Mouse (Mus musculus) G1E-ER4 (cell line): Measurements from ENCODE around the gene Cmbl. TPM values are rescaled to one million over a fixed set of nuclear protein-coding genes. Genes with fewer than 3 reads are reported as not detected.

ENCODE experiments used
- GATA1 ChIP-seq: IDR thresholded peaks from one replicate; pipeline ENCODE4 v1.8.0; 2012; ENCODE audit warnings: low read length, inconsistent platforms
- polyA plus RNA-seq: library from polyadenylated mRNA; stranded (reverse); fragments of >175 nt; gene quantifications from 2 replicates; pipeline ENCODE4 v1.2.3, GENCODE M21; 2012

Gene Cmbl
- polyA plus RNA-seq, 1 experiment: not detected

- TF ChIP-seq GATA1: no peak
Observed at GRCm38 (mm10) chr15:31627277-31628154, 62.3 kb downstream of the Cmbl start.

- TF ChIP-seq GATA1: no peak
Observed at GRCm38 (mm10) chr15:31628180-31628579, 63.0 kb downstream of the Cmbl start.

GRCm38 (mm10) chr15:31629556-31629955, 64.4 kb downstream of the Cmbl start:
- no peak for TF ChIP-seq GATA1

DNA sequence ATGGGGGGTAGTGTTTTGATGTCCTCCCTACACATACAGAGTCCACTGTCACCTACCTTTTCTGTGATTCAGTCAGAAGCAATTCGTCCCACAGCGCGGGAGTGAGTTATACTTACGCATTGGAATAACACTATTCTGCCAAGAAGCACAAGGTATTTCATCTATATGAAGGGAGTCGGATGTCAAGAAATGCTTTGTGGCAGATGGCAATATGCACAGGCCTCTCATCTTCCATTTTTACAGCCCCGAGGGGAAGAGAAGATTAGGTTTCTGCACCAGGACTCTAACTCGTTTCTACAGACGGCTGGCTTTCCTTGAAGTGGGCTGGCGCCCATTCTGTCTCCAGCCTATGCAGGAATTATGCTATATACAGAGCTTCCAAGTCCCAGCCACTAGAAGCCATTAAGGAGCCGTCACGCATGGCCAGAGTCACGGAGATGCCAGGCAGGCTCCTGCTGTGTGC, 66.2 kb downstream of the Cmbl start:
- TF ChIP-seq GATA1: no peak

- no peak for TF ChIP-seq GATA1
Observed at GRCm38 (mm10) chr15:31632478-31632877, 67.3 kb downstream of the Cmbl start.

- no peak for TF ChIP-seq GATA1
Observed at GRCm38 (mm10) chr15:31634582-31634981, 69.4 kb downstream of the Cmbl start.

DNA sequence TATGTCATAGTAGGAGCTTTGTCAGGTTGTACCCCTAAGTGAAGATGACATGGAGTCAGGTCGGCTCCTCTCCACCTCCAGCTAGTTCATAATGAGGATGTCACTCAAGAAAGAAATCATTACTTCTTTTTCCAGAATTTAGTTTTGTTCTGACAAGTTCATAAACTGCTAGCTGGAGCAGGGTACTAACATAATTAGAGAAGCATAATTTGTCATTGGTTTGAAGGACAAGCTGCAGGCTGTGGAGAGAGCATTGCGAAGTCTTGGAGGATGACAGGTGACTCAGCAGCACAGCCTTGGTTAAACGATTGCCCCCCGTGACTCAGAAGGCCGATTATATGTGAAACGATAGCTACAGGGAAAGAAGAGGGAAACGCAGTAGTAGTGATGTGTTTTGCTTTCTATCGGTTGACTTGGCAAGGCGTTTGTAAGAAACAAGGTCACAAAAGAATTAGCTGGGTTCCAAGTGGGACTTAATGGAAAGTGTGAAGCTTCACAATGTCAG, 71.0 kb downstream of the Cmbl start:
- TF ChIP-seq GATA1: no peak

Other genes with a start within 250 kb of the Cmbl start
- gene Ankrd33b, start 197.7 kb upstream of the Cmbl start, polyA plus RNA-seq: not detected in 2 replicates
- 0.73 and 1.0 TPM in 2 replicates for gene Ropn1l, start 111.7 kb upstream of the Cmbl start, polyA plus RNA-seq
- gene March6, start 34.3 kb upstream of the Cmbl start, polyA plus RNA-seq: 73.7 and 91.4 TPM in 2 replicates
- gene Cct5, start 36.4 kb downstream of the Cmbl start, polyA plus RNA-seq: 42.2 and 46.0 TPM in 2 replicates
- 3.7 and 3.9 TPM in 2 replicates for gene Fam173b, start 36.5 kb downstream of the Cmbl start, polyA plus RNA-seq